Mouse (Mus musculus): ENCODE results near the gene Rnf150.

GRCm38 (mm10) chr8:82863745-82864520 lies 777 bp downstream of the Rnf150 start:
- TF ChIP-seq POLR2A (IDR thresholded peaks at IDR 0.05; ENCODE audit: insufficient read depth, low read length) (no peak), CTCF (IDR thresholded peaks at IDR 0.05; ENCODE audit: low read depth, low read length) (no peak), EP300 (IDR thresholded peaks at IDR 0.05; ENCODE audit: insufficient read depth, low read depth, low read length) (no peak)

All from ES-Bruce4 (cell line).